Mouse (Mus musculus) testis, adult 2 months (tissue): ENCODE measurements at regions not wholly inside any gene's neighbourhood (a gene's known extent, or its start where the extent isn't known, plus 50 kb on each side); places are given as distances from the start of the nearest gene placed in this dataset.

Experiments used
- H3K27ac ChIP-seq: fragments of 200-500 bp; 2 replicates; pipeline ENCODE4 v1.5.1; 2012; ENCODE audit warnings: low read depth, low read length; ENCODE audit not compliant: control insufficient read depth, insufficient read depth
- H3K27me3 ChIP-seq: fragments of 200-500 bp; 2 replicates; pipeline ENCODE4 v1.6.1; 2012; ENCODE audit warnings: mild to moderate bottlenecking, low read length, moderate library complexity; ENCODE audit not compliant: control insufficient read depth, insufficient read depth
- H3K36me3 ChIP-seq: fragments of 200-500 bp; 2 replicates; pipeline ENCODE4 v1.6.1; 2012; ENCODE audit warnings: mild to moderate bottlenecking, low read length; ENCODE audit not compliant: control insufficient read depth, insufficient read depth
- H3K4me1 ChIP-seq: fragments of 200-500 bp; 2 replicates; pipeline ENCODE4 v1.6.1; 2012; ENCODE audit warnings: low read length; ENCODE audit not compliant: control insufficient read depth, insufficient read depth
- H3K4me3 ChIP-seq: fragments of 200-500 bp; 2 replicates; pipeline ENCODE4 v1.5.1; 2012; ENCODE audit warnings: low read depth, mild to moderate bottlenecking, low read length, moderate library complexity, mixed read lengths; ENCODE audit not compliant: control insufficient read depth
- CTCF ChIP-seq: fragments of 200-500 bp; IDR thresholded peaks from 2 replicates; pipeline ENCODE4 v1.5.1; 2012; ENCODE audit warnings: low read depth, mild to moderate bottlenecking, inconsistent platforms, low read length, moderate library complexity; ENCODE audit not compliant: control insufficient read depth, insufficient read depth, insufficient replicate concordance
- POLR2A ChIP-seq: fragments of 200-500 bp; IDR thresholded peaks from 2 replicates; pipeline ENCODE4 v1.6.1; 2012; ENCODE audit warnings: low read depth, mild to moderate bottlenecking, inconsistent platforms, low read length, moderate library complexity; ENCODE audit not compliant: control insufficient read depth

GRCm38 (mm10) chr10:118643622-118644021 lies 202.8 kb downstream of the Ifng start:
- no peaks in the 10 kb centered on the region for H3K36me3 ChIP-seq
- H3K27ac ChIP-seq = no peak overlapping the region
- TF ChIP-seq CTCF = no peak
- TF ChIP-seq POLR2A = no peak
- H3K27me3 ChIP-seq = no peaks in the 10 kb centered on the region
- no peak overlapping the region for H3K4me3 ChIP-seq
- no peaks in the 10 kb centered on the region for H3K4me1 ChIP-seq

DNA sequence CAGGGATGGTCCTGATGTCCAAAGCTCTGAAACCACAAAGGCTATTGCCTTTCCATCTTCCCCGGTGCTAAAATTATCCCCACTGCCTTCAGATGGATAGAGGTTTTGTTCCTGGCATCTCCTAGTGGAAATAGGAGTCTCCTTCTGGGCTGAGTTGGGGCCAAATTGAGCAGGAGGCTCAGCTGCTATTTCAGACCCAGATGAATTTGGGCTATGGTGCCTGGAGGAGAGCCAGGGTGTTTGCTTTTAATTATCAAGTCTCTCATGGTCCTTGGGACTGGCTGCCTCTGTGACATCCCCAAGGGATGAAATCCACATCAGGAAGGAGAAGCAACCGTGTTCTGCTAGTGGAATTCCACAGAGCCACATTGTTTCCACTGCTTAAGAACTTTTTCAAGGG lies 207.3 kb downstream of the Ifng start:
- Histone ChIP-seq H3K4me3 (no peak overlapping the region), H3K36me3 (no peaks in the 10 kb centered on the region), H3K27ac (no peak overlapping the region), H3K4me1 (no peaks in the 10 kb centered on the region), H3K27me3 (no peaks in the 10 kb centered on the region)
- TF ChIP-seq CTCF = no peak

DNA sequence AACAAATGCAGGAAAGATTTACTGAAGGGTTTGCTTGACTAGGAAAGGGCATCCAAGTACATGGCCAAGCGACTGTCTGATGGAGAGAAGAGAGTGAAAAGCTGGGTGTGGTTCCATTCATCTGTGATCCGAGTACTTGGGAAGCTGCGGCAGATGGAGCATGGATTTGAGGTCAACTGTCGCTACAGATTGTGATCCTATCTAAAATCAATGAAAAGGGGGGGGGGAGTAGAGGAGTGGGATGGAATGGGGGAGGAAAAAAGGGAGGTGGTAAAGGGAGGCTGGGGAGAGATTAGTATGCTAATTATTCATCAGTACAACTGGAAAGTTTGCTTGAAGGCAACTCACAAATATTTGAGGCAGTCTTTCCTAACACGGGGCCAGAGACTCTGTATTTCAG lies 213.4 kb downstream of the Dyrk2 start:
- H3K27ac ChIP-seq = no peak overlapping the region
- H3K27me3 ChIP-seq = no peaks in the 10 kb centered on the region
- H3K4me3 ChIP-seq = no peak overlapping the region
- no peaks in the 10 kb centered on the region for H3K36me3 ChIP-seq
- no peak for TF ChIP-seq POLR2A
- no peaks in the 10 kb centered on the region for H3K4me1 ChIP-seq

- Histone ChIP-seq H3K27ac (no peak overlapping the region), H3K27me3 (no peaks in the 10 kb centered on the region), H3K4me3 (no peak overlapping the region), H3K4me1 (no peaks in the 10 kb centered on the region), H3K36me3 (no peaks in the 10 kb centered on the region)
- TF ChIP-seq CTCF (no peak), POLR2A (no peak)
Measured at GRCm38 (mm10) chr10:118666009-118666408, 204.0 kb downstream of the Dyrk2 start.

DNA sequence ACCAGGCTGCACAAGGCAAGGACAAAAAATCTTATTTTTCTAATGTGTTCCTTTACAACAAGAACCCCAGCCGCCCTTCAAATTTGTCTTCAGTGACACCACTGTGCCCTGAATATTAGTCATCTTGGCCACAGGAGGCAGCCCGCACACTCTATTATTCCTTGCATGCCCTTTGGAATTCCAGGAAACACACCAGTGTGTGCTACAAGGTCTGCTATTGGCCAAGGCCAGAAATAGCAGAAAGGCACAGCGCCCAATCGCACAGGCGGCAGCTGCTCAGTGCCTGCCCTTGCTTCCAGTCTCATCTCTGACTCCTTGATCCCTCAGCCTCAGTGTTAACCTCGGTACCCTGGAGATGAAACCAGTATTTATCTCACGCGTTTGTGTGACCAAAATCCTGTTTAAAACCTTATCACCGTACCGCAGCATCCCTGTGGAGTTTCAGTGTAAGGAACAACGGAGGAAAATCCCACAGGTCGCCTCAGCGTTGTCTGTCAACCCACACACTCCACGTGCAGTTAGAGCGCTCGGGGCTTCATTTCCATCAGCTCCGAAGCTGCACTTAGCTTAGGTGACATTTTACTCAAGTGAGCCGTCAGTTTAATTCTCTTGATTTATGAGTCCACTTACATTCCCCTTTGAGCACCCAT lies 194.1 kb downstream of the Dyrk2 start:
- no peaks in the 10 kb centered on the region; the same call in 1 of the 2 replicates for H3K4me1 ChIP-seq
- no peaks in the 10 kb centered on the region for H3K36me3 ChIP-seq
- no peak for TF ChIP-seq POLR2A
- no peak for TF ChIP-seq CTCF
- no peak overlapping the region for H3K27ac ChIP-seq
- peak overlapping the region; percentile 30 for H3K4me3 ChIP-seq
- H3K27me3 ChIP-seq = no peaks in the 10 kb centered on the region

- H3K27me3 ChIP-seq = no peaks in the 10 kb centered on the region
- H3K27ac ChIP-seq = no peak overlapping the region
- TF ChIP-seq CTCF (no peak), POLR2A (no peak)
- no peaks in the 10 kb centered on the region; the same call in 1 of the 2 replicates for H3K4me1 ChIP-seq
- no peak overlapping the region for H3K4me3 ChIP-seq
- no peaks in the 10 kb centered on the region for H3K36me3 ChIP-seq
Measured at GRCm38 (mm10) chr10:118678750-118679418, 191.1 kb downstream of the Dyrk2 start.

- TF ChIP-seq CTCF = no peak
- no peak for TF ChIP-seq POLR2A
Measured at GRCm38 (mm10) chr10:118679507-118679906, 190.5 kb downstream of the Dyrk2 start.

More at GRCm38 (mm10) chr10:118679507-118679906, 190.5 kb downstream of the Dyrk2 start:
- H3K36me3 ChIP-seq = no peaks in the 10 kb centered on the region
- H3K27ac ChIP-seq = no peak overlapping the region
- no peak overlapping the region for H3K4me3 ChIP-seq
- H3K27me3 ChIP-seq = no peaks in the 10 kb centered on the region
- no peaks in the 10 kb centered on the region; the same call in 1 of the 2 replicates for H3K4me1 ChIP-seq
